Comparison of ENCODE assay signal across 8 mouse cellular contexts in the genomic region with DNA sequence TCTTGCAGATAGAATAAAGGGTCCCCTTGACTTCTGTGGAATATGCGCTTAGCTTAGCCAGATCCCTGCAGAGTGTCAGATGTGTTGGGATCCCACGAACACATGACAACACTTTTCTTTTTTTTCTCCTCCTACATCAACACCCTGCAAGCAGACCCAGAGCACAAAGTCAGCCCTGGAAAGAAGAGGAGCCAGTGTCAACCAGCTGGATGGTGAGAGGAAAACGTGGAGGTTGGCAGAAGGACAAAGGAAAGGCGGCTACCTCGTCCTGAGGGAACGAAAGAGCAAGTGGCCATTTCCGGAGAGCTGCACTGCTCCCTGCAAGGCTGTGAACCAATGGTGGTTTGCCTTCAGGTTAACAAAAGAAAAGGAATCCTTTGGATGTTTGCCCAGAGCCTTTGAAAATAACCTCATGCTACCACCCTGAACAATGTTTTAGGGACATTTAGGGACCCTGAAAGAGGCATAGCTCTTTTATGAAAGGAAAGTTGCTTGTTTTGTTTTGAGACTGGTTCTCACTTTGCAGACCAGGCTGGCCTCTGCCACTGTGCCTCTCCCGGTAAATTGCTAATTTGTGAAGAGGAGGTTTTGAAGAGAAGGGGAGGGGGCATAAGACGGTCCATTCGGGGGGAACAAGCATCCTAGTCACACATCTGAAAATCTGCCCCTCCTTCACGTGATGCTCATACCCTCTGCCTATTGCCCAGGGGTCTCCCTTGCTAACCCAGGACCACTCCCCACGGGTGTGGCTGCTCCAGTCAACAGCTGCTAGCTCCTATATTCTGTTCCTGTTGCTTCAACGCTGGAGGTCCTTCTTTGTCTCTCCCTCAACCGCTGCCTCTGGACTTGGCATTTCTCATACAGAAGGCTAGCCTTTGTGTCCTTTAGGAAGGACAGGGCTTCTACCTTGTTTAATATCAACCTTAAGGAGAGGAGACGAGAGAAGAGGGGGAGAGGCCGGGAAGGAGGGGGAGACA. TPM values are rescaled to one million over a fixed set of nuclear protein-coding genes. Genes with fewer than 3 reads are reported as not detected.
DNase-seq lines count a peak whose midpoint lies in the region; ATAC-seq and TF ChIP-seq lines count a peak whose summit lies in the region.

No protein-coding gene starts in this region.

- H3K36me3 ChIP-seq in liver, adult 2 months (ENCODE audit: control insufficient read depth, insufficient read depth, low read length): no peaks in the 10 kb centered on the region
- no peaks in the 10 kb centered on the region for H3K36me3 ChIP-seq in heart, embryonic 13.5 days

- no peak for TF ChIP-seq POLR2A in liver, adult 2 months (IDR thresholded peaks at IDR 0.05; ENCODE audit: extremely low read depth, insufficient read depth, low read length)

- no peaks in the 10 kb centered on the region for H3K79me2 ChIP-seq in liver, adult 2 months (ENCODE audit: control insufficient read depth, insufficient read depth, low read length)

- no peaks in the 10 kb centered on the region for H3K27me3 ChIP-seq in liver, adult 2 months (ENCODE audit: control insufficient read depth, insufficient read depth, low read length)
- H3K27me3 ChIP-seq in heart, embryonic 13.5 days (replicated peaks): no peaks in the 10 kb centered on the region

- ATAC-seq in heart, embryonic 13.5 days (ENCODE audit: extremely low read depth, insufficient number of reproducible peaks, low FRiP score, low TSS enrichment): peak; percentile 6; the same call in 1 of the 2 replicates

- peak overlapping the region; percentile 78 for H3K4me2 ChIP-seq in heart, embryonic 13.5 days

- no peak overlapping the region for H3K9ac ChIP-seq in liver, adult 2 months (ENCODE audit: low read depth, low read length)
- H3K9ac ChIP-seq in heart, embryonic 13.5 days: peak overlapping the region; percentile 88

- H3K4me1 ChIP-seq in liver, adult 2 months (ENCODE audit: control insufficient read depth, insufficient read depth, low read length): peaks cover 3% of the 10 kb centered on the region; the same call in 1 of the 2 replicates
- peaks cover 62% of the 10 kb centered on the region for H3K4me1 ChIP-seq in heart, embryonic 13.5 days

- WGBS in liver, adult 2 months: 33% methylated on average over 16 of the region's 16 CpGs
- WGBS in heart, embryonic 13.5 days: 15% methylated on average over 16 of the region's 16 CpGs

- DNase-seq in liver, adult 2 months (ENCODE audit: extremely low read depth, low read depth, low spot score): peak; percentile 10
- DNase-seq in liver: no peak
- peak; percentile 30 to 54 for DNase-seq in cerebellum, postnatal 36 days
- peak; percentile 18 to 58 for DNase-seq in kidney, postnatal 25 days
- peak; percentile 47 for DNase-seq in neural tube, embryonic 10.5 days (ENCODE audit: extremely low spot score, low spot score)
- DNase-seq in thymus, postnatal 10 days (ENCODE audit: low spot score in 2 of 2): no peak
- DNase-seq in ovary, postnatal 14 days (ENCODE audit: low spot score): no peak

- no peak overlapping the region for H3K4me3 ChIP-seq in liver, adult 2 months (ENCODE audit: insufficient read depth, low read depth, low read length)
- H3K4me3 ChIP-seq in heart, embryonic 13.5 days: peak overlapping the region; percentile 54

- H3K9me3 ChIP-seq in heart, embryonic 13.5 days: no peaks in the 10 kb centered on the region

- H3K27ac ChIP-seq in liver, adult 2 months (replicated peaks; ENCODE audit: insufficient read depth, low read depth, low read length): no peak overlapping the region
- peak overlapping the region; percentile 81 for H3K27ac ChIP-seq in heart, embryonic 13.5 days (replicated peaks)

- no peak for TF ChIP-seq CTCF in liver, adult 2 months (IDR thresholded peaks at IDR 0.05; ENCODE audit: low read depth, low read length)

RNA-seq across cellular contexts. Expression of a gene that starts 29.2 kb away (rescaled TPM):
- total RNA-seq in liver, adult 2 months (2014; rRNA removed): 79.9 and 93.8 TPM in 2 replicates
- 50.6 and 54.4 TPM in 2 replicates for polyA plus RNA-seq in liver, adult 2 months (2012; rRNA removed)
- polyA plus RNA-seq in heart, embryonic 13.5 days (2015; fragmentation: Nextera tagmentation; extraction: Ambion mirVana): 69.4 and 84.7 TPM in 2 replicates

Comparison
In these comparisons a context has a peak if more than half of its experiments do, and no peak if none do; other contexts are left out.
1. DNase-seq: peak in liver, adult 2 months (single experiment), cerebellum, postnatal 36 days (2 of 2), kidney, postnatal 25 days (2 of 2) and neural tube, embryonic 10.5 days (single experiment); none in liver (single experiment), thymus, postnatal 10 days (0 of 2) and ovary, postnatal 14 days (single experiment).